Mouse (Mus musculus) B cell, adult 2 months (primary cell): ENCODE measurements around the gene Gm9887.
A peak's percentile ranks its signal among the peaks of the same experiment; 100 is the strongest.
"Not testable (repeated sequence)": the region's sequence is repeated elsewhere in the genome, so short reads cannot be mapped to it uniquely, and the experiment has no call there.

Experiments used
- DNase-seq, 2 experiments: peaks; one replicate each; pipeline ENCODE4 v3.0.0; 2022

Gm9887 gene

GRCm38 (mm10) chr12:69385542-69386280, 13.5 kb upstream of the Gm9887 start:
- peak; percentile 39 to 49 for DNase-seq

GRCm38 (mm10) chr12:69384606-69385005, 12.3 kb upstream of the Gm9887 start:
- DNase-seq, result no peak

- DNase-seq, result no peak
Observed at GRCm38 (mm10) chr12:69382880-69383279, 10.6 kb upstream of the Gm9887 start.

GRCm38 (mm10) chr12:69378558-69379454, 6.5 kb upstream of the Gm9887 start:
- peak; percentile 25 to 37 for DNase-seq

GRCm38 (mm10) chr12:69377636-69378035, 5.4 kb upstream of the Gm9887 start:
- not testable (repeated sequence) for DNase-seq

- DNase-seq, result no peak
Observed at GRCm38 (mm10) chr12:69377188-69377587, 4.9 kb upstream of the Gm9887 start.

GRCm38 (mm10) chr12:69376132-69376531, 3.9 kb upstream of the Gm9887 start:
- no peak for DNase-seq

GRCm38 (mm10) chr12:69373850-69374766, 1.9 kb upstream of the Gm9887 start:
- peak; percentile 39 to 54 for DNase-seq

GRCm38 (mm10) chr12:69372731-69373331, 573 bp upstream of the Gm9887 start:
- DNase-seq, result peak in 1 of 2 experiments; percentile 55

- peak; percentile 84 to 85 for DNase-seq
Observed at GRCm38 (mm10) chr12:69371421-69371853, 821 bp downstream of the Gm9887 start.

- DNase-seq, result peak in 1 of 2 experiments; percentile 11
Observed at GRCm38 (mm10) chr12:69370936-69371335, 1.3 kb downstream of the Gm9887 start.

GRCm38 (mm10) chr12:69367557-69367956, 4.7 kb downstream of the Gm9887 start:
- no peak for DNase-seq

- DNase-seq, result peak; percentile 60 to 66
Observed at GRCm38 (mm10) chr12:69366424-69366823, 5.8 kb downstream of the Gm9887 start.

GRCm38 (mm10) chr12:69365757-69366156, 6.5 kb downstream of the Gm9887 start:
- no peak for DNase-seq

- peak; percentile 76 to 77 for DNase-seq
Observed at GRCm38 (mm10) chr12:69363899-69364762, 8.1 kb downstream of the Gm9887 start.

GRCm38 (mm10) chr12:69363110-69363509, 9.1 kb downstream of the Gm9887 start:
- DNase-seq, result not testable (repeated sequence)

GRCm38 (mm10) chr12:69362388-69362787, 9.9 kb downstream of the Gm9887 start:
- no peak for DNase-seq

GRCm38 (mm10) chr12:69361919-69362318, 10.3 kb downstream of the Gm9887 start:
- DNase-seq, result no peak

GRCm38 (mm10) chr12:69360997-69361899, 11.0 kb downstream of the Gm9887 start:
- peak; percentile 100 for DNase-seq

GRCm38 (mm10) chr12:69360655-69360996, 11.6 kb downstream of the Gm9887 start:
- peak; percentile 73 to 77 for DNase-seq
